Mouse (Mus musculus) C2C12 (cell line): ENCODE results near the gene Kif13a. TPM values are rescaled to one million over a fixed set of nuclear protein-coding genes. Genes with fewer than 3 reads are reported as not detected.

Source experiments
- H3K27me3 ChIP-seq: one replicate; pipeline ENCODE4 v1.6.1; 2011; ENCODE audit not compliant: control insufficient read depth, insufficient read depth, insufficient read length
- H3K36me3 ChIP-seq: one replicate; pipeline ENCODE4 v1.6.1; 2011; ENCODE audit not compliant: control insufficient read depth, insufficient read depth
- H3K4me3 ChIP-seq: one replicate; pipeline ENCODE4 v1.5.1; 2011; ENCODE audit warnings: mild to moderate bottlenecking, control low read depth; ENCODE audit not compliant: poor library complexity, insufficient read depth, severe bottlenecking
- H3K79me2 ChIP-seq: one replicate; pipeline ENCODE4 v1.6.1; 2011; ENCODE audit not compliant: control insufficient read depth, insufficient read depth
- H3K79me3 ChIP-seq: one replicate; pipeline ENCODE4 v1.6.1; 2011; ENCODE audit warnings: low read depth, control low read depth
- H3ac ChIP-seq: one replicate; pipeline ENCODE3; 2011; ENCODE audit warnings: low read depth; ENCODE audit not compliant: control insufficient read depth, insufficient read length
- CEBPB ChIP-seq: IDR thresholded peaks from one replicate; pipeline ENCODE4 v1.6.1; 2011; ENCODE audit warnings: low read depth, mild to moderate bottlenecking, control low read depth, moderate library complexity
- CTCF ChIP-seq: IDR thresholded peaks from one replicate; pipeline ENCODE4 v1.5.1; 2011; ENCODE audit not compliant: control insufficient read depth, insufficient read depth, insufficient read length
- FOSL1 ChIP-seq: IDR thresholded peaks from one replicate; pipeline ENCODE4 v1.8.0; 2011; ENCODE audit warnings: mild to moderate bottlenecking, low read length; ENCODE audit not compliant: poor library complexity, insufficient read depth, severe bottlenecking
- MAX ChIP-seq: IDR thresholded peaks from one replicate; pipeline ENCODE4 v1.6.1; 2011; ENCODE audit warnings: mild to moderate bottlenecking, control low read depth
- MYOD1 ChIP-seq: IDR thresholded peaks from one replicate; pipeline ENCODE4 v1.6.1; 2011; ENCODE audit warnings: low read depth; ENCODE audit not compliant: control insufficient read depth, insufficient read length
- MYOG ChIP-seq: IDR thresholded peaks from one replicate; pipeline ENCODE4 v1.6.1; 2011; ENCODE audit not compliant: control insufficient read depth, insufficient read length; ENCODE audit errors: extremely low read depth
- USF1 ChIP-seq: IDR thresholded peaks from one replicate; pipeline ENCODE4 v1.6.1; 2011; ENCODE audit warnings: low read depth, mild to moderate bottlenecking, control low read depth, moderate library complexity
- polyA plus RNA-seq: library from polyadenylated mRNA; unstranded; fragments of >200 nt; fragmentation: generic; extraction: Trizol; gene quantifications from one replicate; pipeline ENCODE4 v1.2.1, GENCODE M21; 2012; ENCODE audit warnings: missing spikeins

Kif13a gene
- polyA plus RNA-seq, 1 experiment: 9.2 TPM

DNA sequence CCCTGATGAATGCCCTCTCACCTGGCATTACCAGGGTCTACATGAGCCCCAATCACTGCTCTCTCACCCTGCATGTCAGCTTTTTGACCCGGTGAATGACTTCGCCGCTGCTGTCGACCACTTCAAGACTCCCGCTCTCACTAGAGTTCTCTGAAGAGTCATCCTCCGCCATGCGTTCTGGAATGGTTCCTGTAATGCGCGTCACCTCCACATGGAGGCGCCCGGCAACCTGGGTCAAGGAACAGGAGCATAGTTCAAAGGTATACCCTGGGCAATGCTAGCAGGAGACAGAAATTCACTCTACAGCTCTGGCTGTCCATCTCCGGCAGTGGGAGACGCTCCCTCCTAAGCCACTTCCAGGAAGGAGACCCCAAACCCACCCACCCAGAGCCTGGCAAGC, 135.8 kb downstream of the Kif13a start:
- H3K79me3 ChIP-seq: no peaks in the 10 kb centered on the region
- no peaks in the 10 kb centered on the region for H3K27me3 ChIP-seq
- TF ChIP-seq CTCF (no peak), MYOD1 (no peak), MAX (no peak), USF1 (no peak), MYOG (no peak), FOSL1 (no peak), CEBPB (no peak)
- no peak overlapping the region for H3ac ChIP-seq
- peaks cover 15% of the 10 kb centered on the region for H3K36me3 ChIP-seq
- H3K79me2 ChIP-seq: no peaks in the 10 kb centered on the region
- no peak overlapping the region for H3K4me3 ChIP-seq

- no peaks in the 10 kb centered on the region for H3K79me2 ChIP-seq
- peaks cover 8% of the 10 kb centered on the region for H3K36me3 ChIP-seq
- no peaks in the 10 kb centered on the region for H3K27me3 ChIP-seq
- no peak overlapping the region for H3ac ChIP-seq
- TF ChIP-seq MAX: no peak
- no peak for TF ChIP-seq CEBPB
- TF ChIP-seq MYOG: no peak
- TF ChIP-seq USF1: no peak
- no peak for TF ChIP-seq CTCF
- TF ChIP-seq FOSL1: no peak
- TF ChIP-seq MYOD1: no peak
- no peak overlapping the region for H3K4me3 ChIP-seq
- no peaks in the 10 kb centered on the region for H3K79me3 ChIP-seq
Observed at GRCm38 (mm10) chr13:46788452-46788851, 141.2 kb downstream of the Kif13a start.

- Histone ChIP-seq H3ac (no peak overlapping the region), H3K4me3 (no peak overlapping the region), H3K79me3 (no peaks in the 10 kb centered on the region), H3K27me3 (no peaks in the 10 kb centered on the region), H3K79me2 (no peaks in the 10 kb centered on the region), H3K36me3 (peaks cover 8% of the 10 kb centered on the region)
- TF ChIP-seq MAX (no peak), CTCF (no peak), MYOG (no peak), FOSL1 (no peak), CEBPB (no peak), MYOD1 (no peak), USF1 (no peak)
Observed at GRCm38 (mm10) chr13:46786836-46787235, 142.8 kb downstream of the Kif13a start.

GRCm38 (mm10) chr13:46786064-46786561, 143.6 kb downstream of the Kif13a start:
- peaks cover 8% of the 10 kb centered on the region for H3K36me3 ChIP-seq
- no peak for TF ChIP-seq MYOD1
- TF ChIP-seq CTCF: no peak
- no peak for TF ChIP-seq FOSL1
- TF ChIP-seq MYOG: no peak
- no peak for TF ChIP-seq MAX
- TF ChIP-seq CEBPB: no peak
- no peak for TF ChIP-seq USF1
- H3ac ChIP-seq: no peak overlapping the region
- no peaks in the 10 kb centered on the region for H3K79me2 ChIP-seq
- no peaks in the 10 kb centered on the region for H3K27me3 ChIP-seq
- no peak overlapping the region for H3K4me3 ChIP-seq
- no peaks in the 10 kb centered on the region for H3K79me3 ChIP-seq

- H3K36me3 ChIP-seq: peaks cover under 1% of the 10 kb centered on the region
- no peak overlapping the region for H3ac ChIP-seq
- no peak overlapping the region for H3K4me3 ChIP-seq
- no peaks in the 10 kb centered on the region for H3K79me3 ChIP-seq
- TF ChIP-seq FOSL1 (no peak), USF1 (no peak), MYOD1 (no peak), MAX (no peak), MYOG (no peak), CTCF (no peak), CEBPB (no peak)
- H3K27me3 ChIP-seq: no peaks in the 10 kb centered on the region
- no peaks in the 10 kb centered on the region for H3K79me2 ChIP-seq
Observed at GRCm38 (mm10) chr13:46780379-46780778, 149.3 kb downstream of the Kif13a start.

GRCm38 (mm10) chr13:46779831-46780230, 149.8 kb downstream of the Kif13a start:
- Histone ChIP-seq H3K4me3 (no peak overlapping the region), H3ac (no peak overlapping the region), H3K27me3 (no peaks in the 10 kb centered on the region), H3K79me2 (no peaks in the 10 kb centered on the region), H3K36me3 (peaks cover 4% of the 10 kb centered on the region), H3K79me3 (no peaks in the 10 kb centered on the region)
- TF ChIP-seq MYOD1 (no peak), MYOG (no peak), FOSL1 (no peak), CEBPB (no peak), CTCF (no peak), USF1 (no peak), MAX (no peak)
